Mouse (Mus musculus) forebrain, embryonic 10.5 days (tissue): ENCODE results near the gene Dlg2. TPM values are rescaled to one million over a fixed set of nuclear protein-coding genes. Genes with fewer than 3 reads are reported as not detected.

ENCODE experiments used
- DNase-seq: peaks from one replicate; pipeline ENCODE4 v3.0.0-alpha.2; 2017; ENCODE audit warnings: low spot score; ENCODE audit errors: extremely low spot score
- H3K27ac ChIP-seq: fragments of 300-500 bp; sonication (generic); 2 replicates; pipeline ENCODE4 v1.5.1; 2016; ENCODE audit warnings: mild to moderate bottlenecking
- H3K27me3 ChIP-seq: fragments of 300-500 bp; sonication (generic); 2 replicates; pipeline ENCODE4 v1.6.1; 2016; ENCODE audit warnings: mild to moderate bottlenecking; ENCODE audit not compliant: poor library complexity, severe bottlenecking
- H3K36me3 ChIP-seq: fragments of 300-500 bp; sonication (generic); replicated peaks from 2 replicates; pipeline ENCODE4 v1.6.1; 2016; ENCODE audit warnings: mild to moderate bottlenecking, moderate library complexity
- H3K4me1 ChIP-seq: fragments of 300-500 bp; sonication (generic); 2 replicates; pipeline ENCODE4 v1.6.1; 2016
- H3K4me3 ChIP-seq: fragments of 300-500 bp; sonication (generic); 2 replicates; pipeline ENCODE4 v1.5.1; 2016; ENCODE audit warnings: mild to moderate bottlenecking, moderate library complexity
- H3K9me3 ChIP-seq: fragments of 300-500 bp; sonication (generic); 2 replicates; pipeline ENCODE4 v1.6.1; 2016; ENCODE audit warnings: mild to moderate bottlenecking, moderate library complexity
- WGBS: fragments of 180-500 bp; shearing (Covaris S2); methylation state at CpG from one replicate; pipeline ENCODE4 v1.1.7; 2016; 5-methylcytosine and 5-hydroxymethylcytosine counted together
- polyA plus RNA-seq: library from polyadenylated mRNA; unstranded; fragments of >200 nt; fragmentation: Nextera tagmentation; extraction: Ambion mirVana; gene quantifications from 2 replicates; pipeline ENCODE4 v1.2.1, GENCODE M21; 2016

The Dlg2 gene
- polyA plus RNA-seq, 1 experiment from 2014 or later = 0.95 TPM

DNA sequence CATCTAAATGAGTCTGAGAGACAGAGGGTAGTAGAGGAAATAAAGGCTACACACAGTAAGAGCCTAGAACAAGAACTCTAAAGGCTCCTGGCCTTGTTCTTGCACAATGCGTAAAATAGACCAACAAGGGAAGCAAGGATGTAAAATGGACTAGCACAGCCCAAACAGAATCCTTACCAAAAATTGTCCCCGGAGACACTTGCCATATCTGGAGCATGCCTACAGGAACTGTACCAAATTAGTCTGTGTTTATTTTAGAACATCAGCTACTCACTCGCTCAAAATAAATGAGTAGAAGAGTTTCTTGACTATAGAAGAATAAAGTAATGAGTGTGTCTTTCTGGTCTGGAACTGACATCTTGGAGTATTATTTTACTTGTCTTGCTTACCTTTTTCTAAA lies 1812.3 kb downstream of the Dlg2 start:
- Histone ChIP-seq H3K9me3 (no peaks in the 10 kb centered on the region), H3K27me3 (no peaks in the 10 kb centered on the region), H3K4me3 (no peak overlapping the region), H3K4me1 (no peaks in the 10 kb centered on the region; the same call in 1 of the 2 replicates), H3K27ac (no peak overlapping the region), H3K36me3 (no peaks in the 10 kb centered on the region)
- 90% methylated on average over 3 of the region's 3 CpGs for WGBS
- no peak for DNase-seq

- H3K4me1 ChIP-seq = no peaks in the 10 kb centered on the region
- H3K4me3 ChIP-seq = no peak overlapping the region
- no peak for DNase-seq
- H3K27me3 ChIP-seq = no peaks in the 10 kb centered on the region
- H3K27ac ChIP-seq = no peak overlapping the region
- WGBS = 87% methylated on average over 8 of the region's 8 CpGs
- H3K36me3 ChIP-seq = no peaks in the 10 kb centered on the region
- no peaks in the 10 kb centered on the region for H3K9me3 ChIP-seq
Measured at GRCm38 (mm10) chr7:92292918-92293518, 1816.5 kb downstream of the Dlg2 start.

GRCm38 (mm10) chr7:92301046-92301445 lies 1824.6 kb downstream of the Dlg2 start:
- Histone ChIP-seq H3K4me3 (no peak overlapping the region), H3K27ac (no peak overlapping the region), H3K4me1 (no peaks in the 10 kb centered on the region), H3K9me3 (no peaks in the 10 kb centered on the region), H3K36me3 (no peaks in the 10 kb centered on the region), H3K27me3 (no peaks in the 10 kb centered on the region)
- no peak for DNase-seq
- WGBS = 72% methylated on average over 2 of the region's 2 CpGs

DNA sequence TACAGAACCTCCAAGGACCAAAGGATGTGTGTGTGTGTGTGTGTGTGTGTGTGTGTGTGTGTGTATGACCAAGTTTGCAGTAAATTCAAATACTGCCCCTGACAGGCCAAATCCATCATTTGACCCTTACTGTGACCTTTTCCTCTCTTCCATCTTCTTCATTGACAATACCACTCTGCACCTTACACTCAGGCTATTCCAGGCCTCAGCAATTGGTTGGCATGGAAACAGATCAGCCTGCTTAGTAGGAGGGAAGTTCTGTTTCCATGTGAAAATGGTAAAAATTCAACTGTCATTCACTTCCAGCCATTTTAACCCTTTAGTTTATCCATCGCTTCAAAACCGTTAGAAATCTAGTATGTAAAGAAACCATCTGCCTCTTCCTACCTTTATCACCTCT lies 1831.2 kb downstream of the Dlg2 start:
- Histone ChIP-seq H3K4me1 (no peaks in the 10 kb centered on the region), H3K27me3 (no peaks in the 10 kb centered on the region), H3K27ac (no peak overlapping the region), H3K9me3 (no peaks in the 10 kb centered on the region), H3K36me3 (no peaks in the 10 kb centered on the region), H3K4me3 (no peak overlapping the region)
- no peak for DNase-seq
- 98% methylated on average over 2 of the region's 2 CpGs for WGBS

DNA sequence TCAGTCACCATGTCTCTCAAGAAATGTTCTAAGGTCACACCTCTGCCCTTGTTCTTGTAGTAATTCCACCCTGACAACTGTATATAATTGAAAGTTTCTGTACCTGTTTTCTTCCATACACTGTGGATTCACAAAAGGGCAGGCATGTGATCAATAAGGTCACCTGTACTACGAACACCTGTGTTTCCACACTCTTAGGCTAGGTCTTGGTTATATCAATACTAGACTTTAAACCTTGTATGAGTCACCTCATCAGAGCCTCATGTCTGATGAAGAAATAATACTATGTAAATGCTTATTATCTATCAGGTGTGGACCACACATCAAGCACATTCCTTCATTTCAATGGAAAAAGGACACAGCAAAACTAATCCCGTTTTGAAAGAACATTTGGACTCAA lies 1831.7 kb downstream of the Dlg2 start:
- Histone ChIP-seq H3K36me3 (no peaks in the 10 kb centered on the region), H3K9me3 (no peaks in the 10 kb centered on the region), H3K4me3 (no peak overlapping the region), H3K27me3 (no peaks in the 10 kb centered on the region), H3K27ac (no peak overlapping the region), H3K4me1 (no peaks in the 10 kb centered on the region)
- 81% methylated on average over 2 of the region's 2 CpGs for WGBS
- DNase-seq = no peak

- no peaks in the 10 kb centered on the region for H3K27me3 ChIP-seq
- H3K36me3 ChIP-seq = no peaks in the 10 kb centered on the region
- H3K9me3 ChIP-seq = no peaks in the 10 kb centered on the region
- H3K27ac ChIP-seq = no peak overlapping the region
- no peaks in the 10 kb centered on the region for H3K4me1 ChIP-seq
- no peak for DNase-seq
- H3K4me3 ChIP-seq = no peak overlapping the region
- WGBS = 93% methylated on average over 6 of the region's 6 CpGs
Measured at GRCm38 (mm10) chr7:92316389-92316788, 1839.9 kb downstream of the Dlg2 start.

DNA sequence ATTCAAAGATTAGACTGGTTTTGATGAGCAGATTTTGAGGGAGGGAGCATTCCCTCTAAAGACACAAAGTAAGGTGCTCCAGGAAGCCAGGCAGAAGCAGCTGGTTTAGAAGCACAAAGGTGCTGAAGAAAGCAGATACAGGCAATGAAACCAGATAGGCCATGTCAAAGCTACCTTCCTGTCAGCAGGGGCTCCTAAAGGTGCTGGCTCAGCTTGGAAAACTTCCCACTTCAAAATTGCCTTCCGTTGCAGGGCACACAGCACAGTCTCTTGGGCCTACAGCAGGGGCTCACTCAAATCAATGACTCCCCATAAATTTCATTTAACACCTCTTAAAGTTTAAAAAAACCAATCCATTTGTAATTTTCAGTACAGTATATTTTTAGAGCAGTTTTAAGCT lies 1843.0 kb downstream of the Dlg2 start:
- WGBS = 89% methylated on average over 1 of the region's 1 CpGs
- no peaks in the 10 kb centered on the region for H3K4me1 ChIP-seq
- no peak for DNase-seq
- no peak overlapping the region for H3K4me3 ChIP-seq
- H3K36me3 ChIP-seq = no peaks in the 10 kb centered on the region
- no peaks in the 10 kb centered on the region for H3K27me3 ChIP-seq
- H3K27ac ChIP-seq = no peak overlapping the region
- H3K9me3 ChIP-seq = no peaks in the 10 kb centered on the region

GRCm38 (mm10) chr7:92320181-92320580 lies 1843.7 kb downstream of the Dlg2 start:
- no peak for DNase-seq
- H3K9me3 ChIP-seq = no peaks in the 10 kb centered on the region
- H3K27me3 ChIP-seq = no peaks in the 10 kb centered on the region
- no peaks in the 10 kb centered on the region for H3K36me3 ChIP-seq
- no peaks in the 10 kb centered on the region for H3K4me1 ChIP-seq
- H3K4me3 ChIP-seq = no peak overlapping the region
- H3K27ac ChIP-seq = no peak overlapping the region

DNA sequence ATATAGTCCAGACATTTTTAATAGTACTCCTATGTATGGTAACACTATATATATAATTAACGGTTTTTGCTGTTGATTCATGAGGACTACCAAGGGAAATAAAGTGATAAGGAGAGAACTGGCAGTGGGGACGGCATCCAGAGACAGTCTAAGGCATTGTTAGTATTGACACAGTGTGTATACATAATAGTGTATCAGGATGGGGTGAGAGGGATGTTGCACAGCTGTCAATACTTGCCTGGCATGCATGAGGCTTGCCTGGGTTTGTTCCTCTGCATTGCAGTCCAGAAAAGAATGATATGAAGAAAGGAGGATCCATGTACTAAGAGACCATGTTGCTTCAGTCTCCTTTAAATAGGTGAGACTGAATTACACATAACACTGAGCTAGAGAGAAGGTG lies 1845.3 kb downstream of the Dlg2 start:
- Histone ChIP-seq H3K9me3 (no peaks in the 10 kb centered on the region), H3K27ac (no peak overlapping the region), H3K36me3 (no peaks in the 10 kb centered on the region), H3K27me3 (no peaks in the 10 kb centered on the region), H3K4me1 (no peaks in the 10 kb centered on the region), H3K4me3 (no peak overlapping the region)
- 93% methylated on average over 2 of the region's 2 CpGs for WGBS
- DNase-seq = no peak

- Histone ChIP-seq H3K27ac (no peak overlapping the region), H3K9me3 (no peaks in the 10 kb centered on the region), H3K36me3 (no peaks in the 10 kb centered on the region), H3K4me1 (no peaks in the 10 kb centered on the region), H3K27me3 (no peaks in the 10 kb centered on the region), H3K4me3 (no peak overlapping the region)
- 83% methylated on average over 13 of the region's 13 CpGs for WGBS
- DNase-seq = no peak
Measured at GRCm38 (mm10) chr7:92322342-92323069, 1846.0 kb downstream of the Dlg2 start.

DNA sequence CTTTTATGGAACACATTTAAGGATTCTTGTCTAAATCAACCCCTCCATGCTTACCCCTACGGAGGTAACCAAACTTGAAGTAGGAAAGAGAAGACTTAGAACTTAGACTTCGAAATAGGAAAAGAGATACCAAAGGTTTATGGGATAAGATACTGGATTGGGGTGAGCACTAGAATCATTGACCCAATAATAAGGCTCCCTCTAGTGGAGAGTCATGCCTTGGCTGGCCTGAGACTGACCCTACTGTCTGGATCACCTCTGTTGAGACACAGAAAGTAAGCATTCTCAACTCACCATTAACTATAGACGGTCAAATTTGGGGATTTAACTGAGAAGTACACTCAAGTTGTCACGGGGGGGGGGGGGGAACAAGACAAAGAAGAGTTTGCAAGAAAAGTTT lies 1847.2 kb downstream of the Dlg2 start:
- H3K36me3 ChIP-seq = no peaks in the 10 kb centered on the region
- WGBS = 47% methylated on average over 4 of the region's 4 CpGs
- no peaks in the 10 kb centered on the region for H3K27me3 ChIP-seq
- H3K9me3 ChIP-seq = no peaks in the 10 kb centered on the region
- H3K4me1 ChIP-seq = no peaks in the 10 kb centered on the region
- no peak overlapping the region for H3K27ac ChIP-seq
- DNase-seq = no peak
- no peak overlapping the region for H3K4me3 ChIP-seq

GRCm38 (mm10) chr7:92327343-92327896 lies 1850.9 kb downstream of the Dlg2 start:
- no peak overlapping the region for H3K27ac ChIP-seq
- H3K36me3 ChIP-seq = no peaks in the 10 kb centered on the region
- H3K9me3 ChIP-seq = no peaks in the 10 kb centered on the region
- DNase-seq = no peak
- WGBS = 73% methylated on average over 2 of the region's 2 CpGs
- H3K4me1 ChIP-seq = no peaks in the 10 kb centered on the region
- H3K4me3 ChIP-seq = no peak overlapping the region
- H3K27me3 ChIP-seq = no peaks in the 10 kb centered on the region

- no peaks in the 10 kb centered on the region for H3K36me3 ChIP-seq
- 80% methylated on average over 5 of the region's 5 CpGs for WGBS
- DNase-seq = no peak
- H3K4me3 ChIP-seq = no peak overlapping the region
- no peaks in the 10 kb centered on the region for H3K4me1 ChIP-seq
- no peak overlapping the region for H3K27ac ChIP-seq
- H3K27me3 ChIP-seq = no peaks in the 10 kb centered on the region
- no peaks in the 10 kb centered on the region for H3K9me3 ChIP-seq
Measured at GRCm38 (mm10) chr7:92333220-92333898, 1856.9 kb downstream of the Dlg2 start.
